Mouse (Mus musculus): Measurements from ENCODE around the gene Tenm4. TPM values are rescaled to one million over a fixed set of nuclear protein-coding genes. Genes with fewer than 3 reads are reported as not detected.

The Tenm4 gene
- total and polyA plus RNA-seq, 3 experiments: 9.2 to 15.2 TPM; not detected in 1

GRCm38 (mm10) chr7:96600381-96600941 is 429.4 kb downstream of the Tenm4 start:
- H3K27ac ChIP-seq (ENCODE audit: control insufficient read depth, low read depth, low read length): no peak overlapping the region
- DNase-seq (ENCODE audit: low read depth, low spot score): no peak
- H3K9ac ChIP-seq (ENCODE audit: control insufficient read depth, low read depth, low read length, poor library complexity, severe bottlenecking): no peak overlapping the region
- H3K36me3 ChIP-seq (ENCODE audit: control insufficient read depth in 1 of 2, insufficient read depth in 2 of 2, low read length in 2 of 2): no peaks in the 10 kb centered on the region
- H3K79me2 ChIP-seq (ENCODE audit: control insufficient read depth, insufficient read depth, low read length, poor library complexity): no peaks in the 10 kb centered on the region
- H3K4me1 ChIP-seq (ENCODE audit: control insufficient read depth in 1 of 2, insufficient read depth in 2 of 2, low read length in 2 of 2): no peaks in the 10 kb centered on the region
- H3K9me3 ChIP-seq (replicated peaks; ENCODE audit: insufficient read depth, low read length): no peaks in the 10 kb centered on the region
- no peaks in the 10 kb centered on the region for H3K27me3 ChIP-seq (ENCODE audit: control insufficient read depth in 1 of 2, insufficient read depth in 2 of 2, low read length in 2 of 2)
- TF ChIP-seq RCOR1 (IDR thresholded peaks at IDR 0.05; ENCODE audit: low read depth, low read length): no peak
- TF ChIP-seq TCF12 (IDR thresholded peaks at IDR 0.05; ENCODE audit: low read depth, low read length): 0 out of 2 replicates have a peak, but pooled peaks have one; percentile 12
- H3K4me3 ChIP-seq (ENCODE audit: control insufficient read depth in 1 of 2, insufficient read depth in 1 of 2, low read depth in 2 of 2, low read length in 2 of 2): no peak overlapping the region

DNA sequence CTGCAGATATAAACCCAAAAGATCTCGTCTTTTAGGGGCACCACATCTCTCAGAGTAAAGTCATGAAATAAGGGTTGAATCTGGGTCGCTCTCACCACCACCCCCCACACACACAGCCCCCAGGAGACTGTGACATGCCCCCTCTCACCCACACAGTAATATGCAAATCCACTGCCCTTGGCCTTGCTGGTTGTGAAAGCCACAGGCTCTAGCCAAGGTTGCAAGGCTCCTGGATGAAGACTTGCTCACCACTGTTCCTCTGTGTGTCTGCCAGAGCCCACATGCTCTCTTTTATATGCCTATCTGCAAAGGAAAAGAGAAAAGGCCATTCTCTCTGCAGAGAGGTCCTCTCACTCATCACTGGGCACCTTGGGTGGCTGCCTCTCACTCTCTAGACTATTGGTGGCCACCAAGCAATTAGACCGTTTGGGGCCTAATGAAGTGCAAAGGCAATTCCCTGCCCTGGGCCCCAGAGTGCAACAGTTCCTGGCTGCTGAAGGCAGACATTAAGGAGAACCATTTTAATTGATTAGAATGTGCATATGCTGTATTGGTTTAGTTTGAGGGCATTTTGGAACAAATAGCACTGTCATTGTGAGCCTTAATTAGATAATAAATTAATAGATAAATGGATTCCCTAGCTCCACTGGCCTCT is 433.2 kb downstream of the Tenm4 start:
- Histone ChIP-seq H3K9ac (ENCODE audit: control insufficient read depth, low read depth, low read length, poor library complexity, severe bottlenecking) (no peak overlapping the region), H3K36me3 (ENCODE audit: control insufficient read depth in 1 of 2, insufficient read depth in 2 of 2, low read length in 2 of 2) (no peaks in the 10 kb centered on the region), H3K27ac (ENCODE audit: control insufficient read depth, low read depth, low read length) (no peak overlapping the region), H3K27me3 (ENCODE audit: control insufficient read depth in 1 of 2, insufficient read depth in 2 of 2, low read length in 2 of 2) (no peaks in the 10 kb centered on the region; a peak in 2 of 4 replicates), H3K4me3 (ENCODE audit: control insufficient read depth in 1 of 2, insufficient read depth in 1 of 2, low read depth in 2 of 2, low read length in 2 of 2) (no peak overlapping the region), H3K79me2 (ENCODE audit: control insufficient read depth, insufficient read depth, low read length, poor library complexity) (no peaks in the 10 kb centered on the region), H3K4me1 (ENCODE audit: control insufficient read depth in 1 of 2, insufficient read depth in 2 of 2, low read length in 2 of 2) (no peaks in the 10 kb centered on the region), H3K9me3 (replicated peaks; ENCODE audit: insufficient read depth, low read length) (no peaks in the 10 kb centered on the region)
- no peak for DNase-seq (ENCODE audit: low read depth, low spot score)
- TF ChIP-seq ETS1 (IDR thresholded peaks at IDR 0.05; ENCODE audit: low read depth, low read length) (no peak), E2F4 (IDR thresholded peaks at IDR 0.05; ENCODE audit: borderline replicate concordance, low read depth, low read length) (no peak), SMC3 (IDR thresholded peaks at IDR 0.05; ENCODE audit: low read depth, low read length) (no peak), BHLHE40 (IDR thresholded peaks at IDR 0.05; ENCODE audit: borderline replicate concordance, low read depth, low read length) (no peak), NELFE (IDR thresholded peaks at IDR 0.05; ENCODE audit: low read depth, low read length) (no peak), ZMIZ1 (IDR thresholded peaks at IDR 0.05; ENCODE audit: low read depth, low read length) (no peak), ZC3H11A (IDR thresholded peaks at IDR 0.05; ENCODE audit: low read depth, low read length) (no peak), TBP (IDR thresholded peaks at IDR 0.05; ENCODE audit: low read depth, low read length) (no peak), MAZ (IDR thresholded peaks at IDR 0.05; ENCODE audit: low read depth, low read length) (no peak), MAFK (IDR thresholded peaks at IDR 0.05; ENCODE audit: borderline replicate concordance, low read depth, low read length) (no peak)

GRCm38 (mm10) chr7:96605316-96605715 is 434.3 kb downstream of the Tenm4 start:
- Histone ChIP-seq H3K27me3 (ENCODE audit: control insufficient read depth in 1 of 2, insufficient read depth in 2 of 2, low read length in 2 of 2) (no peaks in the 10 kb centered on the region; a peak in 2 of 4 replicates), H3K4me1 (ENCODE audit: control insufficient read depth in 1 of 2, insufficient read depth in 2 of 2, low read length in 2 of 2) (no peaks in the 10 kb centered on the region), H3K36me3 (ENCODE audit: control insufficient read depth in 1 of 2, insufficient read depth in 2 of 2, low read length in 2 of 2) (no peaks in the 10 kb centered on the region), H3K79me2 (ENCODE audit: control insufficient read depth, insufficient read depth, low read length, poor library complexity) (no peaks in the 10 kb centered on the region), H3K4me3 (ENCODE audit: control insufficient read depth in 1 of 2, insufficient read depth in 1 of 2, low read depth in 2 of 2, low read length in 2 of 2) (no peak overlapping the region), H3K9ac (ENCODE audit: control insufficient read depth, low read depth, low read length, poor library complexity, severe bottlenecking) (no peak overlapping the region), H3K27ac (ENCODE audit: control insufficient read depth, low read depth, low read length) (no peak overlapping the region), H3K9me3 (replicated peaks; ENCODE audit: insufficient read depth, low read length) (no peaks in the 10 kb centered on the region)
- TF ChIP-seq TAL1 (IDR thresholded peaks at IDR 0.05; ENCODE audit: low read length) (no peak), HCFC1 (IDR thresholded peaks at IDR 0.05; ENCODE audit: low read depth, low read length) (no peak), MYB (IDR thresholded peaks at IDR 0.05; ENCODE audit: low read depth, low read length) (no peak)
- no peak for DNase-seq (ENCODE audit: low read depth, low spot score)
